Mouse (Mus musculus) gastrocnemius, postnatal 25 days (tissue): ENCODE data around the gene Mettl23. TPM values are rescaled to one million over a fixed set of nuclear protein-coding genes. Genes with fewer than 3 reads are reported as not detected.

Source experiments
- DNase-seq: peaks from one replicate; pipeline ENCODE4 v3.0.0; 2022
- long read RNA-seq, 2 experiments: library from polyadenylated mRNA; stranded (forward); transcript quantifications; one replicate each; pipeline ENCODE4 v2.0.0; 2021
- total RNA-seq, 2 experiments: library from RNA; stranded (reverse); gene quantifications; 1 replicate in 1 of 2; 2 replicates in 1 of 2; pipeline ENCODE4 v1.2.3; 2021

Mettl23 gene
- 10 to 100 TPM; 33.1 to 36.7 TPM for total RNA-seq
- long read RNA-seq, experiment 1, transcript Mettl23-201 (5 exons, 1,276 nt) = major isoform, 70 of 131 reads
- long read RNA-seq, experiment 1, partial matches to known transcripts = 41 of 131 reads
- long read RNA-seq, experiment 1, other reads (novel, unspliced or antisense) = 20 of 131 reads
- long read RNA-seq, experiment 2, transcript Mettl23-201 (5 exons, 1,276 nt) = major isoform, 57 of 101 reads
- long read RNA-seq, experiment 2, partial matches to known transcripts = 27 of 101 reads
- long read RNA-seq, experiment 2, other reads (novel, unspliced or antisense) = 16 of 101 reads

GRCm38 (mm10) chr11:116843261-116844233 is at the start of gene Mettl23, which contains the start of gene Jmjd6:
Gene Mettl23, plus strand, starts transcription at chr11:116843278.
Gene Jmjd6, minus strand, starts transcription at chr11:116843449.
- DNase-seq = peak; percentile 99

DNA sequence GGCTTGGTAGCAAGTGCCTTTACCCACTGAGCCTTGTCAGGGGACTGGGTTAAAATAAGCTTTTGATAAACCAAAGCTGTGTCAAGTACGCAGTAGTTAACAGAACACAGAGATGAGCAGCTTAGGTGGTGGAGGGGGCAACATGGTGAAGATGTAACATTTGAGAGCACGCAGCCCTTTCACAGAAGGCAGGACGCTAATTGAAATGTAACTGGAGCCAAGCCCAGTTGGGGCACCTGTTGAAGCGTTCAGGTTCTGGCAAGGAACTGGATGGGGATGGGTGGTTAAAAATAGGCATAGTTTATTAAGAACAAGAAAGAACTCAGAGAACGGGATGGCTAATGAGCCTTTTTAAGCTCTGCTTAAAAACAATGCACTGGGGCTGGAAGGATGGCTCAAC is 43.7 kb upstream of the Mettl23 start:
- no peak for DNase-seq

DNA sequence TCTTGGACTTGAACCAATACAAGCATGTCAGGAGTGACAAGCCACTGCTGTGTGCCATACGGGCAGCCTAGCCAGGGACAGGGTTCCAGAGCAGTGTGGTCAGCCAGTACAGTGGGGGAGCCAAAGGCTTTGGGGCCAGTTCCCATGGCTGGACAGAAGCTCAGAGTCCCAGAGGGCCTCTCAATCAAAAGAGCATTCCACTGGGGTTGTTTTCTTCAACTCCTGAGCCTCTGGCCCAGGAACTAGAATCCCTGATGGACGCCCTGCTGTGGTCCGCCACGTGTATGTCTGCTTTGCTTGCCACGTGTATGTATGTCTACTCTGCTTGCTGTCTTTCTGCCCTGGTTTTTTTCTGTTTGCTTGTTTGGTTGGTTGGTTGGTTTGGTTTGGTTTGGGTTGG is 42.0 kb upstream of the Mettl23 start:
- DNase-seq = no peak

DNA sequence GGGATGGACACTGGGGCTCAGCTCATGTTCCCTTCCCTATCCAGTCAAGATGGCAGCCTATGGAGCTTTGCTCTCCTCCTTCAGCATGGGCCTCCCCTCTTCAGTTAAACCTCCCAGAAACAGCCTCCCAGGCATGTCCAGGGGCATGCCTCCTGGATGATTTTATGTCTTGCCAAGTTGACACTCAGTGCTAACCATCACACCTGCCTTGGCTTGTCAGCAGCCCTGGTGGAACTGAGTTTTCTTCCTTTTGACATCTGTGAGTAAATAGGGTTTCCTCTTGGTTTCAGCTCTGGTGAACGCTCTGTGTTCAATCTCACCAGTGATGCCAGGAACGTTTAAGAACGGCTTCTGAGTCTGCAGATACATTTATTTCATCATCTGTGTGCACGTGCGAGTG is 40.4 kb upstream of the Mettl23 start:
- DNase-seq = no peak

DNA sequence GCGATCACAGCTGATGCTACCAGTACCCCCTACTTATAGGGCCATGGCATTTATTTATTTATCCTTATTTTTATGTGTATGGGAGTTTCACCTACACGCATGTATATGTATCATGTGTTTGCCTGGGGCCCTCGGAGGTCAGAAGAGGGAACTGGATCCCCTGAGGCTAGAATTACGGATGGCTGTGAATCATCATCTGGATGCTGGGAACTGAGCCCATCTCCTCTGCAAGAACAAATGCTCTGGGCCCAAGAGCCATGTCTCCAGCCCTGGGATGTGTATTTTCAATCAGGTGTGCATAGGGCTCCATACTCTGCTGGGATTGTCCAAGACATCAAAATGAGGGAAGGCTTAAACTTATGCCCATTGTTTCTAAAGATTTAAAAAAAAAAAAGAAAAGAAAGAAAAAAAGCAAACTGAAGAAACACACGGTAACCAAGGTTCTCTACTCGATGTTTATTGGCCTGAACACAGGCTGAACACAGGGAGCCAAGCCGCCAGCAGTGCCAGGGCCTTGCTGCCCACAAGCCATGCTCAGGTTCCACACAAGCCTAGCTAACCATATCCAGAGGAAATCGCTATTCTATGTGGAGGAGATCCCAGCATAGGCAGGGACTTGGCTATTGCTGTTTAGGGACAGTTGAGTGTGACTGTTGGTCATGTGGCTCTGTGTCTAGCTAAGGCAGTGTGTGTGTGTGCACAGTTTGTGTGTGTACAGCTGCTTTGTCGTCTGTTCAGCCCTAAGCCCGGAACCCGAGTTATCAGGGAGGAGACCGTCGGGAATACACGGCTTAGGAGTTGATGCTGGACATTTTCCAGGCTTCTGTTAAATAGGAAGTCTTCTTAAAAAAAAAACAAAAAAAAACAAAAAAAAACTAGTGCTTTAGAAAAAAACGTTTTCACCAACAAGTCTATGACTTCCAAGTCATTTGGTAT is 36.7 kb upstream of the Mettl23 start:
- DNase-seq = peak; percentile 44

DNA sequence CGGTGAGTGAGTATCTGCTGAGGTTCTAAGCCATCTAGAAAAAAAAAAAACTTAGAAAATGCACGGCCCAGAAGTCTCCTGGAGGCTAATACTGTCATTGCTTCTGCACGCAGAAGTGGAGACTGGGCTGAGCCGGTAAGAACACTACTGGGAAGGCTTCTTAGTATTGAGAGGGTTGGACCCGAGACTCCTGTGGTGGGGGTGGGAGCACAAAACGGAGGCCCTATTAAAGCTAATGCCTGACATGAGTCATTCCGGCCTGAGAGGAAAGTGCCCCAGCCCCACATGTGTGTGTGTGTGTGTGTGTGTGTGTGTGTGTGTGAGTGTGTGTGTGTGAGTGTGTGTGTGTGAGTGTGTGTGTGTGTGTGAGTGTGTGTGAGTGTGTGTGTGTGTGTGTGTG is 36.0 kb upstream of the Mettl23 start:
- DNase-seq = no peak

- DNase-seq = peak; percentile 5
Measured at GRCm38 (mm10) chr11:116807526-116807925, 35.6 kb upstream of the Mettl23 start.

- peak; percentile 71 for DNase-seq
Measured at GRCm38 (mm10) chr11:116807938-116808606, 35.0 kb upstream of the Mettl23 start.

DNA sequence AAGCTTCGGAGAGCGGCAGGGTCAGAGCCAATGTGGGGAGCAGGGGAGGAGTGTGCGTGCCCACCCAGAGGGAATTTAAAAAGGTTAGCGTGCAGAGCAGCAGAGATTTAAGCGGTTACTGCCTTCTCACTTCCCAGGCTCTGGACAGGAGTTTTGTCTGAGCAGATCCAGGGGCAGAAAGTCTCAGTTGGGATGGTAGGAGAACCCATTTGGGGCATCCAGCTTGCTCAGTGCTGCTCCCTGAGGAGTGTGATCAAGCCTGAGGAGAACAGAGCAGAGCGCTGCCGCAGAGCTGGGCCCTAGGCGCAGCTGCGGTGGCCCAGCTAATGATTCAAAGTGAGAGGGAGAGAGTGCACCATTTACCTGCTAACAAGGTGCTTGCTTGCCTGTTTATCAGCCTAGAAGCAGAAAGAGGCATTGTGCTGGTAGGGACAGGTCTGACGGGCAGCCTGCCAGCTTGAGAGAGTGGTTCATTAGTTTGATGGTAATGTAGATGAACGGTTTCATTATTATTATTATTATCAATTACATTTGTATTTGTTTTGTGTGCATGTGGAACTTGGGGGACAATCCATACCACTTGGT is 34.2 kb upstream of the Mettl23 start:
- no peak for DNase-seq

- no peak for DNase-seq
Measured at GRCm38 (mm10) chr11:116809520-116809919, 33.6 kb upstream of the Mettl23 start.

DNA sequence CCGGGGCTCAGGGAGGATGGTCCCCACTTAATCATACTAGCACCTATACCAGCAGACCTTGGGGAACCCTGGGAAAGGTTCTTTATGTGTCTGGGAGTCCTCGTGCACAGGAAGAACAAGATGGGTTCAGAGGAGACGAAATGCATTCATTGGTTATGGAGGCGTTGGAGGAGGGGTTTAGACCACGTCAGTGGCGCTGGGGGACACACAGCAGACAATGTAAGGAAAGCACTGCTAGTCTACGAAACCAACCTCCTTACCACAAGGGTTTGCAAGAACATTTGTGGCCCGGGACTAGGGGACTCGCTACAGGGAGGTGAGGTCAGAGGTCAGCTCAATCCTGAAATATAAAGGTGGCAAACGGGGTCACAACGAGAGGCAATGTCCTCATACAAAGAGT is 32.5 kb upstream of the Mettl23 start:
- DNase-seq = no peak

DNA sequence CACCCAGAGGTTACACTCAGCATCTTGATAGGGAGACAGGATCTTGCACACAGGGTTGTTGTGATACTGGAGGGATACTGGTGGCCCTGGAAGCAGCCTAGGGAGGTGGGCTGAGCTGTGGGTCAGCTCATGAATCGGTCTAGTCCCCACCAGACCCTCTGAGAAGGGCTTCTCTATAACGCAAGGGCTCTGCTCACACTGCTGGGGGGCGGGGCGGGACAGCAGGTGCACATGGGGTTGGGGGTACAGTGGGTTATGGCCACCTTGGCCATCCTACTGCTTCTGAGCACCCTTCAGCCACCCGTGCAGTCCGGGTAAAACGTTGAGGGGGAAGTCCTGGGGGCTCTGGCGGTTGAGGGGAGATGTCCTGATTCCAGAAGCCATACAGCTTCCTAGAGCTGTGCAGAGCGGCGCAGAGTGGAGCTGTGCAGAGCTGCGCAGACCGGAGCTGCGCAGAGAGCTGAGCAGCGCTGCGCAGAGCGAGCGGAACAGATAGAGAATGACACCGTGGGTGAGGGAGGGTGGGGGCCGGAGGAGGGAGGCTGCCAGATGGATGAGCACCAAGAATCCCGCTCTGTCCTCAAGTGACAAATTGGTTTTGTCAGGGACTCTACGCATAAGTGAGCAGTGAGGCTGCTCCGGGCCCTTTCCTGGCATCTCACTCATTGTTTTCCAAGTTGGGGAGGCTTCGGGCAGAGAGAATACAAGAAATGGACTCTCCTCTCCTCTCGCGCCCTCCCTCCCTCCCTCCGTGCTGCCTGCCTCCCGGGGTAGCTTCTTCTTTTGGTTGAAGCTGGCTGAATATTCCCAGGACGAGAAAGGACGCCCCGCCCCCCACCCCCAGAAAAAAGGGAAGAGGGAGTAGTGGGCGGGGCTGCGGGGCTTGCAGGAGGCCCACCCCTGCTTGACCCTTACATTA is 31.8 kb upstream of the Mettl23 start:
- peak; percentile 56 for DNase-seq

DNA sequence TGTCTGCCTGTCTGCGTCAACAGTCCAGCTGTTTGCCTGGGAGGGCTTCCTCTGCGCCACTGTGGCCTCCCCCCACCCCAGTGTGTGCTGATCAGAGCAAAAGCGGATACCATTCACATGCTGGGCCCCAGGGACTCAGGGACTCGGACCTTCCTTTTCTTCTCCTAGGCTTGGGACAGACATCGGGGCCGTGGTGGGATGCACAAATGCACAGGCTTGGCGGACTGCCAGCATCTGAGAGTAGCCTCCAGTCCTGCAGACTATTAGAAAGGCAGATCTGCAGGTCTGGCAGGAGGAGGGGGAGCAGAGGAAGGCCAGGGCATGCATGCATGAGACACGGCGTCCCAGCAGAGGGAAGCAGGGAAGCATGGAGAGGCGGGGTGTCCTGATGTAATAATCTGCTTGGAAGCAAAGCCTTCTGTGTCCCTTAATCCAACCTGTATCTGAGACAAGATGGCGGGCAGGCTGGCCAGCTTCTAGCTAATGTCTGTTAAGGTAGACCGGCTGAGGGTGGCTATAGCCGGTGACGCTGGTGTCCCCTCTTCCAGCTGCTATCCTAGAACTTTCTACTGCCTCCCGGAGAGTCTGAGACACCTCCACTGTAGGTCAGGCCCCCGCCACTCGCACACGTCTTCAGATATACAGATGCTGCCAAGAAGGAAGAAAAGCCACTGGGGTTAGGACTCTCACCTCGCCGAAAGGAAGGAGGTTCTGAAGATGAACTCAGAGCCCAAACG is 30.1 kb upstream of the Mettl23 start:
- peak; percentile 58 for DNase-seq

DNA sequence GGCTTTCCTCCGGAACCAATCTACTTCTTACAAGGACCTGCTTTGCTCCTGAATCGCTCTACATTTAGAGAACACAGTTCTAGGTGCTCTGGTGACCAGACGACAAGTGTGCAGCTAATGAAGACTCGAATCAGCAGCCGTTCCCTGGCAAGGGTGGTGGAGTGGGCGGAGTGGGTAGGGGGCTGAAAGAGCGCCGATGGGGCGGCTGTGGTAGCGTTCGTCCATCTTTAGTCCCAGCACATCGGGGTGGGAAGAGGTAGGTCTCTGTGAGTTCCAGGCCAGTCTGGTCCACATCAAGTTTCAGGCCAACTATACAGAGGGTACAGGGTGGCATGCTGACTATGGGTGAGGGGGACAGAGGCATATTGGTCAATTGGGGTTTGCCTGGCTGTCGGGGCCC is 29.5 kb upstream of the Mettl23 start:
- DNase-seq = no peak

GRCm38 (mm10) chr11:116814076-116814883 is 28.8 kb upstream of the Mettl23 start:
- peak; percentile 85 for DNase-seq

DNA sequence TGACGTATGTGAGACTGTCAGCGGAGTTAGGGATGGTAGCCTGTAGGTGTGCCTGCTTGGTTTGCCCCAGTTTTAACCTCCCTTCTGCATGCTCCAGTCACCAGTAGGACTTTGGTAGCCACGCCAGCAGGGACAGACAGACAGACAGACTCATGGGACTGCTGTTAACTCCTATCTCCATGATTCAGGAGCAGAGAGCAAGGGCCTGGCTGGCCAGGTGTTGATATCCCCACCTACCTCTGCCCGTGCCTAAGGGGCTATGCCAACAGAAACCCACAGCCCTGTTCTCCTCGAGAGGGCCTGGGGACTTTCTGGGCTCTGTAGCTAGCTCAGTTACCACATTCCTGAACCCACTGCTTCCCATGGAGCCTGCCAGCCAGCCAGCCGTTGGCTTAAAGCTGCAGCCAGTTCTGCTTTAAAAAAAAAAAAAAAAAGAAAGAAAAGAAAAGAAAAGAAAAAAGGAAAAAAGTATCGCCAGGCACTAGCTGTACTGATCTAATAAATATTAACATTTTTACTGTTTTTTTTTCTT is 28.1 kb upstream of the Mettl23 start:
- DNase-seq = peak; percentile 47

DNA sequence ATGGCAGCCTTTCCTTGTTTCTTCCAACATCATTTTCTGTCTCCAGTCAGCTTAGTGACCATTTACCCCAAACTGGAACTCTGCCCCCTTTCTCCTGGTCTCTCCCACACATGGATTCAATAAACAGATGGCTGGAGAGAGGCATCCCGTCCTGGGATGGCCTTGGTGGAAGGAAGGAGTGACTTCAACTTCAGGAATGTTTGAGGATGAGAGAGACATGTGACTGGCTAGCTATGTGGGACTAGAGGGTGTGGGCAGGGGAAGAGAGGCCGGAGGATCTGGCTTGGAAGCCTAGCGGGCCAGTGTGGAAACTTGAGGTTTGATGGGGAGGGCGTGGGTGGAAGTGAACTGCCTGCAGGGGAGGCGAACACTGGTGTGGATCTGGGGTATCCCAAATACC is 26.3 kb upstream of the Mettl23 start:
- DNase-seq = peak; percentile 79

DNA sequence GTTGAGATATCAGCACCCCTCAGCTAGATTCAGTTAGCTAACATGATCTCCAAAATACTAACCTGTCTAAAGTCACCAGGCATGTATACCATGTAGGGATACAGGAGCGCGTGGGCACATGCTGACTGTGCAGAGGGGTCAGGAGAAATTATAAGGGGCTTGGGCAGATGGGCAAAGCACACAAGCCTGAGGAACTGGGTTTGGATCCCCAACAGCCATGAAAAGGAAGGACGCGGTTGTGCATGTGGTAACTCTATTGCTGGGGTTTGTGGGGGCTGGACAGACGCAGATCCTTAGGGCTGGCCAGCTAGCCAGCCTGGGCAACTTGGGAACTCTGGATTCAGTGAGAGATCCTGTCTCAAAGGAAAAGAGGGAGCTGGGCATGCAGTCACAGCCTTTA is 25.5 kb upstream of the Mettl23 start:
- no peak for DNase-seq
